Mouse (Mus musculus) gastrocnemius, adult 8-10 months (tissue): ENCODE data around the gene Ak3. TPM values are rescaled to one million over a fixed set of nuclear protein-coding genes. Genes with fewer than 3 reads are reported as not detected.
A peak's percentile ranks its signal among the peaks of the same experiment; 100 is the strongest.

ENCODE experiments used
- DNase-seq, 2 experiments: peaks; one replicate each; pipeline ENCODE4 v3.0.0; 2022; ENCODE audit warnings: low spot score in 2 of 2
- total RNA-seq, 4 experiments: library from RNA; stranded (reverse); gene quantifications; 2 replicates each; pipeline ENCODE4 v1.2.4; 2022

Gene Ak3
- total RNA-seq, 4 experiments from 2014 or later, result 32.4 to 42.5 (median 39.8) TPM

DNA sequence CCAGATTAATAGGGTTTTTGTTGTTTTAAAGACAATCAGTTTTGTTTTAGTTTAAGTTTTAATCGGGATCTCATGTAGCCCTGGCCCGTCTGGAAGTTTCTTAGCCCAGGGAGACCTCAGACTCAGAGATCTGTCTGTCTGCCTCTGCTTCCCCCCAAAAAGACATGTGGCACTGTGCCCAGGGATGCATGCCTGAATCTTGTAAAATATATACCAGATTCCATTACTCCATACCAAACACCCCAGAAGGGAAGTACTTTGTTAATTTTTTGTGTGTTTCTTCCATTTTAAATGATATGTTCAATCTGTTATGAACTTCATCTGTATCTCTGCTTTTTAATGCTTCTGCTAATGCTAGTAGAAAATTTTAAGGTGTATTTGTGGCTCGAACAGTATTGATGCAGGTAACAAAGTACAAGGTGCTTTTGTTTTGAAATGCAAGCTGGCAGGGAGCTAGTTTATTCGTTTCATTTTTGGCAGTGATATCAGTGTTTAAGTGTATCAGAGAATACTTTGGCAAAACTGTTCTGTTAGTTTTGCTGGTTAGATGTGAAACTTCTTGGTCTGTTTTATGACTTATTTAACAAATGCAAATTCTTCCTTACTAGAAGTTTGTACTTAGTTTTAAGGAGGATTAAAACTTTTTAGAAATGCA, 49.7 kb downstream of the Ak3 start:
- DNase-seq, result no peak

DNA sequence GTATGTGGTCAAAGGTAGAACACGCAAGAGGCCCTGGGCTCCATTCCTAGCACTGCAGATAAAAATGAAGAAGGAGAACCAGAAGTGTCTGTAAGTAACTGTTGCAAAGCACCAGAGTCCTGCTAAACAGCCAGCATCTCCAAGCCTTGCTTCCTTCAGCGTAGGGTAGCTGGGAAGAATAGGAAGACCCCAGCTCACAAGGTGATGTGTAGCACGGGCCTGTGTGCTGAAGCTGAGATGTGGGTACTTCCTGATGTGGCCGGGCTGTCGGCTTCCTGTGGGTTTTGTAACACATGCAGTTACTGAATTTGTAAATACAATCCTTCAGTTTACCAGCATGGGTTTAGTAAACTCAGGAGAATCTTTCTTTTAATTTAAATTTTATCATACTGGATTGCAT, 52.4 kb downstream of the Ak3 start:
- no peak for DNase-seq

DNA sequence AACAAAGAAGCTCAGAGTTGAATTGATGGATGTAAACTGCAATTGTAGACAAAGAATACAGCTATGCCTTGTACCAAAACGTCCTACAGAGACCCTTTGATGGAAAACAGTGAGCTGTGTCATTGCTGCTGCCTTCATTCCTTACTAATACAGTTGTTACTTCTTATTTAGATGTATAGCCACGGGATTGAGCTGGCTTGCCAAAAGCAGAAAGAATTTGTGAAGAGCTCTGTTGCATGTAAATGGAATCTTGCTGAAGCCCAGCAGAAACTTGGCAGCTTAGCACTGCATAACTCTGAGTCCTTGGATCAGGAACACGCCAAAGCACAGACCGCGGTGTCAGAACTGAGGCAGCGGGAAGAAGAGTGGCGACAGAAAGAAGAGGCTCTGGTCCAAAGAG, 52.9 kb downstream of the Ak3 start:
- no peak for DNase-seq

DNA sequence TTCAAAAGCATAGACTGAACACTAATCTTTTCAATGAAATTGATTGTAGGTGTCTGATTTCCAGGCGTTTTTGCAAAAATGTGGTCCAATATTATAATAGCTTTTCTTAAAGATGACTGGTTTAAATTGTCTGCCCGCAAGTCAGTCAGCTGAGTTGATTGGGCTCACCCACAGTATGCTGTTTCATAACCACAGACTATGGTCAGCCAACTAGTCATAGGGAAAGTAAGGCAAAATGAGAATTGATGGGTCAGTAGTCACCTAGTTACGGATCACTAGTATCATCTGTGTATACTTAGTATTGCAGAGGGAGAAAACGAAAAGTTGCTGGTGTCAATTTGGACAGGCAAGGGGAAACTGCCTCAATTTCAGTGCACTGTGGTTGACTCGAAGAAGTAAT, 56.4 kb downstream of the Ak3 start:
- no peak for DNase-seq

DNA sequence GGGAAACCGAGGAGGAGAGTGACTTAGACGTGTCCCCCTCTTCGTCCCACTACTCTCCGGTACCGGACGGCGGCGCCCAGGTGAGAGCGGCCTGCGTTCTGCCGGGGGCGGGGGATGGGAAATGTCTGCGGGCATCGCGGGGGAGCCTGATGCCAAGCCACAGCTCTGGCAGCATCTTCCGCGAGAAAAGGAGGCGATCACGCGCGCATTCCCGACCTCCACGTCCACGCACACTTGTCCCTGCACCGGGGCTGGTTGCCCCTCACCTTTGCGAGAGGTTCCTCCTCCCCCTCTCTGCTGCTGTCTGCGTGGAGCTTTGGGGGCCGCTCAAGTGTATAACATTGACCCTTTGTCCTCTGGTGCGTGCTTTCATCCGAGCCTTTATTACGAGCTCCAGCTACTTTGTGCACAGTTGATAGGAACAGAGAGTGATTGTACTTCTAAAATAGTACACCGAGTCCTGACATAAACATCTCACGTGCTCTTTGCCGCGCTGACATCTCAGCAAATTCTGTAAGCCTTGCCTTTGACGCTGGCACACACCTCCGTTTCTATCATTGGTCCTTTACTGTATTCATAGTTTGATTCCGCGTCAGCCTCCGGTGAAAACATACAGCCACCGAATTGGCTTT, 57.1 kb downstream of the Ak3 start:
- no peak for DNase-seq

DNA sequence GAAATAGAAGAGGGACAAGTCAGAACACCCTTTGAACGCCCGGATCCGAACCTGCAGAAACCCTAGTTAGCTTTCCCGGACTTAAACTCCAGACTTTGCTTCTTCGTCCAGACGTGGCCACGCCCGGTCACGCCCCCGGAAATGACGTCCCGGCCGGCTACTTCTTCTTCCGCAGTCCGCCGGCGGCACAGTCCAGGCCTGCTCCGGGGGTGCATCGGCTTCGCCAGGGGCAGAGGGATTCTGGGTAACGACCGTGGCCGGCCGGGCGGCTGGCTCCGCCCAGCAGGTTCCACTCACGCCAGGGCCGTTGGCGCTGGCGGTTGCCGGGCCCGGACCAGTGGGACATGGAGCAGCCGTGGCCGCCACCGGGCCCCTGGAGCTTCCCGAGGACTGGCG, 57.6 kb downstream of the Ak3 start, which contains the start of gene Cdc37l1:
Gene Cdc37l1, plus strand, starts transcription at position 159 of the 396 bp plus-strand sequence.
- peak; percentile 98 for DNase-seq

DNA sequence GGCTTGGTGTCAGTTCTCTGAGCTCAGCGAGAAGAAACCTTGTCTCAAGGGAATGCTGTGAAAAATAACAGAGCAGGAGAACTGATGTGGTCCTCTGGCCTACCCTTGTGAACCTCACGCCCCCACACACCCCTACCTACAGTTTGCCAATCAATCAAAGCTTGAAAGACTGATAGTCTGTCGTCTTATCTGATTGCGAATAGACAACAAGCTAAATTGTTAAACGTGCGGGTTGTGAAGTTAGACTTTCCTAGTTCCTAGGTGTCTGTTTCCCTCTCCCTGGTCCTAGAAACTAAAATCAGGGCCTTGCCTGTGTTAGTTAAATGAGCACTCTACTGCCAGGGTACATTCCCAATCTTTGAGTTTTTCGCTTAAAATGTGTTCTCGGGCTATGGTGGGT, 58.2 kb downstream of the Ak3 start:
- no peak for DNase-seq

DNA sequence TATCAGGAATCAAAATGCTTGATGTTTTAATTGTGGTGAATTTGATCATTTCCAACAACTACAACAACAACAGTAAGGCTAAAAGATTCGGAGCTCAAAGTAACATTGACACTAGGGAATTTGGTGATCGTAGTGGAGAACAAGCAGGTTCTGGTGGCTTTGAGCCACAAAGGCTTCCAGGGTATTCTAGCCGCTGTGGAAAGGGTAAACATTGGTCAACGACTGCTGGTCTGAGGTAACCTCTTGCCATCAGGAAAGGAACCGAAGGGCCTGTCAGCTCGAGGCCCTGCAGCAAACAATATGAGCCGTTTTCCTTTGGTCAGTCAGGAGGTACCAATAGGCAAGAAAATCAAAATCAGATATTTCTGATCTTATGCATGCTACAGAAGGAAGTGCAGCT, 65.1 kb downstream of the Ak3 start:
- DNase-seq, result no peak

DNA sequence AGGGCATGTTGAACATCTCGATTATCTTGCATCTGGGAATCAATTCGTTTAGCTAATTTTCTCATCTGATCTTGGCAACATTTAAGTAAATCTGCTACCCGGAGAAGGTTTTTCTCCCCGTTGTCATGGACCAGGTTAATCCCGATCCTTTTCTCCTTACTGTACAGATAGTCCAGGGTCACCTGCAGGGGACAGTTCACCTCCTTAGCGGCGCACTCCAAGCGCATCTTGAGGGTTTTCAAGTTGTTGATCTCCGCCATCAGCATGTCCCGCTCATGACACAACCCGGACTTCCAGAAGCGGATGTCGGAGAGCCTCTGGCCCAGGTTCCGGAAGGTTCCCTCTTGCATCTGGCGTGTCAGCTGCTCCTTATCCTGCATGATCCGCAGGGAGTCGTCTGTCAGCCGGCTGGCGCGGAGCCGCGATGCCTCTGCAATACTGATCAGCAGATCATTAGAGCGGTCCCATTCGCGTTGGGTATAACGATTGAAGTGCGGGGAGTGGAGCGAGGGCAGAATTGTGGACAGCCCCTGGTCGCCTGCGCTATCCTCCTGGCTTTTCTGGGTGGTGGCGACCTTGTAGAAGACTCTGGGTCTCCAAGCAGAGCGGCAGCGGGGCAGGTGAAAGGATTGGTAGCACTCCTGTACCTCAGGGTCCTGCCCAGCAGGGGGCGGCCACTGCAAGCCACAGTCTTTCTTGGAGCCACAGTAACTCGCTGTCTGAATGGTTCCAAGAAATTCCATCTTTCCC, 72.7 kb downstream of the Ak3 start:
- peak; percentile 71 to 75 for DNase-seq

Other genes starting within 250 kb of the Ak3 start
- 1 to 10 TPM; 2.3 to 2.9 (median 2.6) TPM for gene Slc1a1, start 212.9 kb downstream of the Ak3 start, total RNA-seq
- 1 to 10 TPM; 1.7 to 2.1 (median 1.8) TPM for gene Plpp6, start 84.0 kb downstream of the Ak3 start, total RNA-seq
- 1 to 10 TPM; 1.3 to 2.4 (median 1.8) TPM for gene 4430402I18Rik, start 80.2 kb downstream of the Ak3 start, total RNA-seq
- 10 to 100 TPM; 38.6 to 45.9 (median 40.0) TPM for gene Cdc37l1, start 57.6 kb downstream of the Ak3 start, total RNA-seq
- gene Rcl1, start 53.4 kb upstream of the Ak3 start, total RNA-seq, result 1 to 10 TPM; 5.0 to 8.5 (median 6.9) TPM
- gene Jak2, start 203.9 kb upstream of the Ak3 start, total RNA-seq, result 10 to 100 TPM; 20.4 to 28.3 (median 24.3) TPM